Mouse (Mus musculus): ENCODE data around the gene Zfp991.
A peak's percentile ranks its signal among the peaks of the same experiment; 100 is the strongest.
"Not testable (repeated sequence)": the region's sequence is repeated elsewhere in the genome, so short reads cannot be mapped to it uniquely, and the experiment has no call there.

Zfp991 gene

DNA sequence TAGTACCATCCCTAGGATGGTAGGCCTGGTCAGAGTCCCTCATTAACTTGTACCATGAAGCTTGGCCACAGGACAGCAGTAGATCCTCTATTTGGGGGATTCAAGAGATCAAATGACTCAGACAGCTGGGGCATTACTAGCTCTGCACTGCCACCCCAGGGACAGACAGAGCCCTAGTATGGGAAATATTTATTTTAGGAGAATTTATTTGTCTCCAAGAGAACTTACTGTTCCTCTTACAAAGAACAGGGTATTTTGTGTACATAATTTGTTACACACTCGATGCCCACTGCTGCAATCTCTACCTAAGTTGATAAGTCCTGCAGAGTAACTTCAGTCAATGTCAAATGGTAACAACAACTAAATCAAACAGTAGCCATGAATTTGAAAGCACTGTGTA lies 55.0 kb downstream of the Zfp991 start:
- not testable (repeated sequence) for DNase-seq

DNA sequence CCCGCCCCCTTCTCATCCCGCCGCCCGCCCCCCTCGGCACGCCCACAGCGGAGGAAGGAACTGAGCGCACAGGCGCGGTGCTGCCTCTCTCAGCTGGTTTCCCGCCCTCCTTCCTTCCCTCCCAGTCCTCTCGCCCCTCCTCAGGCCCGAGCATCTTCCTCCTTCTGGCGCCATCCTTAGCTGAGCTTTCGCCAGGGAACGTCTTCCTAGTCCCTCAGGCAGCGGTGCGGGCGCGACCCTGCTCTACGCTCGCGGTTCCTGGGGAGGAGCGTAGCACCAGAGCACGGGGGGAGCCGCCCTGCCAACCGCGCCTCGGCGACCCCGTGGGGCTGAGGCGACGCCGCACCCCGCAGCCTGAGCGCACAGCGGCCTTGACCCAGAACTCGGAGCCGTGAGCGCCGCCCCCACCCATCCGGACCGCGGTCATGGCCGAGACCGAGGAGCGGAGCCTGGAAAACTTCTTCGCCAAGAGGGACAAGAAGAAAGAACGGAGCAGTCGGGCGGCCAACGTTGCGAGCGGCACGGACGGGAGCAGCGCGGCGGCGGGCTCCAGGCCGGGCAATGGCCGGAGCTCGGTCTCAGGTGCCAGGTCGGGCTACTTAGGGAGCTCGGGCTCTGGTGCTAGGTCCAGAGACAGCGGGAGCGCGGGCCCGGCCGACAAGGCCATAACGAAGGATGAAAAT lies 55.6 kb downstream of the Zfp991 start:
- DNase-seq: not testable (repeated sequence)

DNA sequence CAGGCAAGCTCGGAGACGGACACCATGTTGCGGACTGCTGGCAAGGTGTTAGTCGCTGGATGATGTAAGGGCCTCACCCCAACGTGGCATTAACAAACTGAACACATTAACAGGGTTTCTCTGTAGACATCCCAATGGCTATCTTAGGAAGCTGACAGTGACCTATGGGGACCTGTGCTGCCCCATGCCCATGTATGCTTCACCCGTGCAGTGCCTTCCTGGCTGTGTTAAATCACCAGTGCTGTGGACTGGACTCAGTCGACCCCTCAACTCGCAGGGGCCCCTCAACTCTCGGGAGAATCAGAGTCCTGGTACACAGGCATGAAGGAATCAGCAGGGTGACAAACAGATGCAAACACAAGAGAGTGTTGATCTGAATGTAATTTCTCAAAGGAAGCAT lies 63.3 kb downstream of the Zfp991 start:
- DNase-seq: not testable (repeated sequence)

DNA sequence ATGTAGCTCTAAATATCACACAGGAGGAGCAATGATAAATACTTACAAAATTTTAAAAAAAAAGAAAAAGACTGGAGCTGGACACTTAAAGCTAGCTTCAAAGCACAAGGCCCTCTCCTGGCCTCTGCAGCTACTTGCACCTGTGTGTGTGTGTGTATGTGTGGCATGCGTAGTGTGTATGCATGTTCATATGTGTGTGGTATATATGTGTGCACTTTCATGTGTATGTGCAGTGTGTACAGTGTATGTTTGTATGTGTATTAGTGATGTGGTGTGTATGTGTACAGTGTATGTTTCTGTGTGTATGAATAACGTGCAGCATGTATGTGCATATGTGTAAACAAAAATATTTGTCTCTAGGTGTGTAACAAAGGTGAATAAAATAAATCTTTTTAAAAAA lies 65.4 kb downstream of the Zfp991 start:
- not testable (repeated sequence) for DNase-seq

DNA sequence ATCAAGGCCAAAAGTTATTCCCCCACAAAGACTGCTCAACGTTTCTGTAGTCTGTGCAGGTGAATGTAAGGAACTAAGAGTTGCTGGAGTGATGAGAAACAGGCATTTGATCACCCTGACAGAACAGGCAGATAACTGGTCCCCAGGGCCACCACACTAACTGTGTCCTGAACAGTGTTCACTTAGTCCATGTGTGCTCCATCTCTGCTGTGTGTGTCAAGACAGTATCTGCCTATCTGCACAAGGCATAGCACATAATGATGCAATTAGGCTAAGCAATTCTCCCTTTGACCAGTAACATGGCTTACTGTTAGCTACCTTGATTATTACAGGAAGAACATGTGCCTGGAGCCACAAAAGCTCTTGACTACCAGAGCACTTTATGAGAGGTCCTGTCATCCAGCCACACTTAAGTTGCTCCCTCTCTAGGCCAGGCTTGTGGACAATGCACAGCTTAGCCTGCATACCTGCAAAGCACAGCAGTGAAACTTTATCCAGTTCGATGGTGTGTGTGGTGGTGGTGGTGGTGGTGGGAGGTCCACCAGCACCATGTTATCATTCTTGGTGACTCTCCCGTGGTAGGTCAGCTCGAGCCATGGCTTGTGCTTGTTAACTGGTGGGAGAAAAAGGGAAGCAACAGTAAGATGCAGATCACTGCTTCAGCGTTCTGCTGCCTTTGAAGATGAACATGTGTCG lies 67.4 kb downstream of the Zfp991 start:
- DNase-seq: not testable (repeated sequence)

DNA sequence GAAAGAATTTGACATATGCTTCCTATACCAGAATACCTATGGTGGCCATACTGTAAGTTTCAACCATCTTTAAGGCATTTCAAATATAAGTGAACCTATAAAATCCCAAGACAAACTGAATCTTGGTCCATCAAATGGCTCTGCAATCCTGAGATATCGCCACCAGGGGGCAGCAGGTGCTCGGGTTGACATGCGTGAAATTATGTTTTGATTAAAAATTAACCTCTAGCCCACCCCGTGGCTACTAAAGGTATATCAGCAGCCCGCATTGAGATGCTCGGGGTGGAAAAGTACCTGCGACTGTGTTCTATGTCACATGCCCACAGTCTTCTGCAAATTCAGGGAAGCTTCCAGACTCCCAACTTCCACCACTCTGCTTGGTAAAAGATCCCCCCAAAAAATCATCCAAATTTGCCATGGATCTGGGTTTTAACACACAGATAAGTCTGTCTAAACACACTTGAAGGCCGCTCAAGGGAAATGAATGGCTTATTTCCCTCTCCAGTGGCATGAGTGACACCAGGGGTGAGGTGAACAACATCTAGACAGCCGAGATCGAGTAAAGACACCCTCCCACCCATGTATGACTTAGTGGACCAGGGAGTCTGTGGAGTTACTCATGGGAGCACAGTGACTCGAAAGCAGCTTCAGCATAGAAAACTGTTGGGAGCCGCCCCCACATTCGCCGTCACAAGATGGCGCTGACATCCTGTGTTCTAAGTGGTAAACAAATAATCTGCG lies 70.3 kb downstream of the Zfp991 start:
- not testable (repeated sequence) for DNase-seq

DNA sequence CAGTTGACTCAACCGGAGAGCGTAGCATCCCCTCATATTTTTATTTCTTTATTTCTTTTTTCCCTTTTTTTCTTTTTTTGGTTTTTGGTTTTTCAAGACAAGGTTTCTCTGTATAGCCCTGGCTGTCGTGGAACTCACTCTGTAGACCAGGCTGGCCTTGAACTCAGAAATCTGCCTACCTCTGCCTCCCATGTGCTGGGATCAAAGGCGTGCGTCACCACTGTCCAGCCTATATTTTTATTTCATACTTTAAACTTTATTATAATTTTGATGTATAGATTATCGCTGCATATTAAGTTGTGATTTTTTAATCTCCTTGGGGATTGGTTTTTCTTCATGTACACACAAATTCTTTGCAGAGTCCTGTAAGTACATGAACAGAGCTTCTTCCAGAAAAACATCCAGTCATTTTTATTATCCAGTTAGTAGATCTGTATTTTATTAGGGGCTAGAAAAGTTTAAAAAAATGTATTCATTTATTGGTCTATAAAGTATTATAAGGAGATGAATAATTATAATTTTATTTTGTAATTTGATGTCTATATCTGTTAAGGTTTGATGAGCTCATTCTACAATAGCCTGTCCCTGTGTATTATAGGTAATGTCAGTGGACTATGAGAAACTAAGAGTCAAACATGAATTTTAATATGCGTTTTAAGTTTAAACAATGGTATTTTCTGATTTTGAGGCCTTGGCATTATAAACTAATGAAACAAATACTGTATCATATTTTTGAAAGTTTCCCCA lies 80.5 kb downstream of the Zfp991 start:
- DNase-seq: not testable (repeated sequence)

DNA sequence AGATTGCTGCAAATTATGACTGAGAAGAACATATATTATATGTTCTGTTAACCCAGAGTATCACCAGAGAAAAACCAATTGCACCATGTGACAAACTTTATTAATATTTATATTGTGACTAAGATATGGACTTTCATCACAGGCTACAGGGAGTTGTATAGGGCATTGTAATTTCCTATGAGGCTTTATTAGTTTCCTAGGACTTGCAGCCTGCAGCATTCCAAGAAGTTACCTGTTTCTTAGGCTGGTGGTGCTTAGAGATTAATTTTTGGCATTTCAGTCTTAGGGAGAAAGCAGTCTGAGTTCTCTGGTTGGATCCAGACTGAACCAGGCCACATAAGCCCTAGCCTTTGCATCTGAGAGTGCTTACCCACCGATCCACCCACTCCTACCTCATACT lies 82.4 kb downstream of the Zfp991 start:
- DNase-seq: not testable (repeated sequence)

DNA sequence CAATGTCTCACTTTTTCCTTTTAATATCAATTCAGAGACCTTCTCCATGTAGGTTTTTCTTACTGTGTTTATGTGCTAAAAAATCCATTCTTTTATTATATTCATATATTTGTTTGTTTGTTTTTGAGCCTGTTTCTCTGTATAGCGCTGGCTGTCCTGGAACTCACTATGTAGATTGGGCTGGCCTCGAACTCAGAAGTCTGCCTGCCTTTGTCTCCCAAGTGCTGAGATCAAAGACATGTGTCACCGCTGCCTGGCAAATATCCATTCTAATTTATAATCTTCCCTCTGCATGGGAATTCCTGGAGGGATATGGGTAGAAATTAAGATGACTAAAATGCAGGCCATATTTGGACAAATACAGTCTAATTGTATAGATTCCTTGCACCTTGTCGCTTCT lies 85.8 kb downstream of the Zfp991 start:
- not testable (repeated sequence) for DNase-seq

DNA sequence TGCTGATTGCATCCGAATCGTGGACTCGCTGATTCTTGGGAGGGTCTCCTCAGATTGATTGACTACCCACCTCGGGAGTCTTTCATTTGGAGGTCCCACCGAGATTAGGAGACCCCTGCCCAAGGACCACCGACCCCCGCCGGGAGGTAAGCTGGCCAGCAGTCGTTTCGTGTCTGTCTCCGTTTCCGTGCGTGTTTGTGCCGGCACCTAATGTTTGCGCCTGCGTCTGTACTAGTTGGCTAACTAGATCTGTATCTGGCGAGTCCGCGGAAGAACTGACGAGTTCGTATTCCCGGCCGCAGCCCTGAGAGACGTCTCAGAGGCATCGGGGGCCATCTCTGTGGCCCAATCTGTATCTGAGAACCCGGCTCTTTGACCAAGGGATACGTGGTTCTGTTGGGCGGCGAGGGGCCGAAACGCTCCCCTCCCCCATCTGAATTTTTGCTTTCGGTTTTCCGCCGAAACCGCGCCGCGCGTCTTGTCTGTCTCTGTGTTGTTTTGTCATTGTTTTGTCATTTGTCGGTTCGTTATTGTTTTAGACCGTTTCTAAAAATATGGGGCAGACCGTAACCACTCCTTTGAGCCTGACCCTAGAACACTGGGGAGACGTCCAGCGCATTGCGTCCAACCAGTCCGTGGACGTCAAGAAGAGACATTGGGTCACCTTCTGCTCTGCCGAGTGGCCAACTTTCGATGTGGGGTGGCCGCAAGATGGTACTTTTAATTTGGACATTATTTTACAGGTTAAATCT lies 87.7 kb downstream of the Zfp991 start:
- DNase-seq: peak; percentile 42

DNA sequence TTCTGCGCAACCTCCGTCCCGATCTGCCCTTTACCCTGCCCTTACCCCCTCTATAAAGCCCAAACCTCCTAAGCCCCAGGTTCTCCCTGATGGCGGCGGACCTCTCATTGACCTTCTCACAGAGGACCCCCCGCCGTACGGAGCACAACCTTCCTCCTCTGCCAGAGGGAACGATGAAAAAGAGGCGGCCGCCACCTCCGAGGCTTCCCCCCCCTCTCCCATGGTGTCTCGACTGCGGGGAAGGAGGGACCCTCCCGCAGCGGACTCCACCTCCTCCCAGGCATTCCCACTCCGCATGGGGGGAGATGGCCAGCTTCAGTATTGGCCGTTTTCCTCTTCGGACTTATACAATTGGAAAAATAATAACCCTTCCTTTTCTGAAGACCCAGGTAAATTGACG lies 88.4 kb downstream of the Zfp991 start:
- peak; percentile 30 for DNase-seq

DNA sequence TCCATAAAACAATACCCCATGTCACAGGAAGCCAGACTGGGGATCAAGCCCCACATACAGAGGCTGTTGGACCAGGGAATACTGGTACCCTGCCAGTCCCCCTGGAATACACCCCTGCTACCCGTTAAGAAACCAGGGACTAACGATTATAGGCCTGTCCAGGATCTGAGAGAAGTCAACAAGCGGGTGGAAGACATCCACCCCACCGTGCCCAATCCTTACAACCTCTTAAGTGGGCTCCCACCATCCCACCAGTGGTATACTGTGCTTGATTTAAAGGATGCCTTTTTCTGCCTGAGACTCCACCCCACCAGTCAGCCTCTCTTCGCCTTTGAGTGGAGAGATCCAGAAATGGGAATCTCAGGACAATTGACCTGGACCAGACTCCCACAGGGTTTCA lies 90.2 kb downstream of the Zfp991 start:
- peak; percentile 39 for DNase-seq

DNA sequence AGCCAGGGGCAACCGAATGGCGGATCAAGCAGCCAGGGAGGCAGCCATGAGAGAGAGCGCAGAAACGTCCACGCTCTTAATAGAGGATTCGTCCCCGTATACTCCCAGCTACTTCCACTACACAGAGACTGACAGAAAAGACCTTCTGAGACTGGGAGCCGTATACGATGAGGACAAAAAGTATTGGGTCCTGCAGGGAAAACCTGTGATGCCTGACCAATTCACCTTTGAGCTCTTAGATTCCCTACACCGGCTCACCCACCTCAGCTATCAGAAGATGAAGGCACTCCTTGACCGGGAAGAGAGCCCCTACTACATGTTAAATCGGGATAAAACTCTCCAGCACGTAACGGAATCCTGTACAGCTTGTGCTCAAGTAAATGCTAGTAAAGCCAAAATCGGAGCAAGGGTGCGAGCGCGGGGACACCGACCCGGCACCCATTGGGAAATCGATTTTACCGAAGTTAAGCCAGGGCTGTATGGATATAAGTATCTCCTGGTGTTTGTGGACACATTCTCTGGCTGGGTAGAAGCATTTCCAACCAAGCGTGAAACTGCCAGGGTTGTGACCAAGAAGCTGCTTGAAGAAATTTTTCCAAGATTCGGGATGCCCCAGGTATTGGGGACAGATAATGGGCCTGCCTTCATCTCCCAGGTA lies 92.1 kb downstream of the Zfp991 start:
- peak; percentile 35 for DNase-seq

DNA sequence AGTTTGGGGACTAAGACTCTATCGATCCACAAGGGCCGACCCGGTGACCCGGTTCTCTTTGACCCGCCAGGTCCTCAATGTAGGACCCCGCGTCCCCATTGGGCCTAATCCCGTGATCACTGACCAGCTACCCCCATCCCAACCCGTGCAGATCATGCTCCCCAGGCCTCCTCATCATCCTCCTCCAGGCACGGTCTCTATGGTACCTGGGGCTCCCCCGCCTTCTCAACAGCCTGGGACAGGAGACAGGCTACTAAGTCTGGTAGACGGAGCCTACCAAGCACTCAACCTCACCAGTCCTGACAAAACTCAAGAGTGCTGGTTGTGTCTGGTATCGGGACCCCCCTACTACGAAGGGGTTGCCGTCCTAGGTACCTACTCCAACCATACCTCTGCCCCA lies 93.8 kb downstream of the Zfp991 start:
- not testable (repeated sequence) for DNase-seq

DNA sequence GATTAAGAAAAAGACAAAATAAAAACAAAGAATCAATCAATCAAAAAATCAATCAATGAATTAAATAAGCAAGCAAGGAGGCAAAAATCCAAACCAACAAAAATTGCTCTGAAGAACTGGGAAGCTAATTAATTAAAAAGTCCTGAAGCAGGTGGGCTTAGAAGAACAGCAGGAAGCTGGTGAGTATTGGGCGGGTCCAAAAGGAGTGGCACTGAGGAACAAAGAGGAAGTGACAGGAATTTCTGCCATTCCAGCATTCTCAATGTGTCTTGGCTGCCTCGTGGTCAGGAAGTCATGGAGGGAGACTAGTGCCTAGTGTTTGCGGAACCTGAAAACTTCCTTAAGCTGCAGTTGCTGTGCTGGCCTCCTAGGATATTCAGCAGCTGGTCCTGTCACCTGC lies 98.2 kb downstream of the Zfp991 start:
- not testable (repeated sequence) for DNase-seq

Data from cerebellum, adult 9-10 months (tissue).